Mouse (Mus musculus) cerebellum, adult 9-10 months (tissue): ENCODE data around the gene Cd300c2.
A peak's percentile ranks its signal among the peaks of the same experiment; 100 is the strongest.
"Not testable (repeated sequence)": the region's sequence is repeated elsewhere in the genome, so short reads cannot be mapped to it uniquely, and the experiment has no call there.

Experiments used
- DNase-seq: peaks from one replicate; pipeline ENCODE4 v3.0.0; 2022

Cd300c2 gene

DNA sequence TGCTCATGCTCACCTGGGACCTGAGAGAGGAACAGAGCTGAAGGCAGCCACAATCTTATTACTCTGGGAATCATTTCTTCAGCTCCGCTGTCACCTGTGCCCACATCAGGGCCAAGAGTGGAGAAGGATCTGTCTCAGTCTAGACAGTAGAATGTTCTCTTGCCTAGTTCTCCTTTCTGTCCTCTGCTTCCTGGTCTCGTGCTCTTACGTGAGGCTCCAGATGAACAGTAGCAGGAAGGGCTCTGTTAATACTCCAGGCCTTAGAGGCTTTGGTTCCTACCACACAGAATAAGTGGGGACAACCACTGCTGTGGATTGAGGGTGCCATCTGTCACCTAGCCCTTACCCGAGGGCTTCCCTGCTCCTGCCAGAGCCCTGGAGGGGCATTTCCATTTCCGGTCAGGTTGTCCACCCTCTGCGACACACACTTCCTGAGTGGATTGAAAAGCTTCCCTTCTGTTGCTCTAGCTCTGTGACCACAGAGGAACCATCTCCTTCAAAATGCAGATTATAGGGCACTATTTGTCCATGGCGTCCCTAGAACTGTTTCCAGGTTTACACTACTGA, at the start of gene Cd300c2:
TSS of gene Cd300c2 (minus strand) at position 407 of the 567 bp plus-strand sequence.
- no peak for DNase-seq

DNA sequence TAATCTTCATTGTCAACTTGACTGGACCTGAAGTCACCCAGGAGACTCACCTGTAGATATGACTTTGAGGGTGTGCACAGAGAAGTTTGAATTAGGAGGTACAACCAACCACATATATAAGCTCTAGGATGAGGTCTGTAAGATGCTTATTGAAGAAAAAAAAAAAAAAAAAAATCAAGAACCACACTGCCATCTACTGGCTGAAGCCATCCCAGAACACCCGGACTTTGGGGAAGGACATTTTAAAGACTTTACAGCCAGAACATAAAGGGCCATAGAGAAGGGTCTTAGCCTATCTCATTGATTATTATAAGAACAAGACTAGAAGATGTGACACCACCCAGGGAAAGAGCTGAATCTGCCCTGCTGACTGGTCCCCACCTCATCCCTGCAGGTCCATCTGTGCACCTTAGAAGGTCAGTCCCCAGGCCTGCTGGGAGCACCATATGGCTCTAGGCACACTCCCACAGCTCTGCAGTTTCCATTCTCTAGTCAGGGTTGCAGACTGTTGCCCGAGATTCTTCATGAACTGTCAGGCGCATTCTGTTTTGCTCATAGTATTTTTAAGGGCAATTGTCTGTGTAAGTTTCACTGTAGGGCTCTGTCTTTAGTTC, 47.7 kb upstream of the Cd300c2 start:
- peak; percentile 98 for DNase-seq

DNA sequence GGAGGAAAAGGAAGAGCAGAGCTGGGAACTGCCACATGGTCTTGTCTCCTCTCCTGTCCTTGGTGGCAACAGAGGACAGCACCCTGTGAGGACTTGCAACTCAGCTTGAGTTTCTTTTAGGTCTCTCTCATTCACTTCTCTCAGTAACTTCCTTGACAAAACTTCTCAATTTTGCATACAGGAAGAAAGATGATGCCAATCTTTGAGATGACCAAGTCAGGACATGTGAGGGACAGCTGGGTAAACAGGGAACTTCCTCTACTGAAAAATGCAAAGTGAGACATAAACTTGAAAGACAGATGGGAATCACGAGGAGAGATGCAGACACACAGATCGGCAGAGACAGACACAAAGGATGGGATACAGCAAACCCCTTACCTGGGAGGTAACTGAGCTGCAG, 46.6 kb upstream of the Cd300c2 start, which contains the start of gene Cd300ld3:
TSS of gene Cd300ld3 (minus strand) at position 151 of the 400 bp plus-strand sequence.
- peak; percentile 62 for DNase-seq

DNA sequence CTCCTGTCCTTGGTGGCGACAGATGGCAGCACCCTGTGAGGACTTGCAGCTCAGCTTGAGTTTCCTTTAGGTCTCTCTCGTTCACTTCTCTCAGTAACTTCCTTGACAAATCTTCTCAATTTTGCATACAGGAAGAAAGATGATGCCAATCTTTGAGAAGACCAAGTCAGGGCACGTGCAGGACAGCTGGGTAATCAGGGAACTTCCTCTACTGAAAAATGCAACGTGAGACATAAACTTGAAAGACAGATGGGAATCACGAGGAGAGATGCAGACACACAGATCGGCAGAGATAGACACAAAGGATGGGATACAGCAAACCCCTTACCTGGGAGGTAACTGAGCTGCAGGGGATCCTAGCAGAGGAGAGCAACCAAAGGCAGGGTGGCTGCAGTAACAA, 36.0 kb upstream of the Cd300c2 start, which contains the start of gene Cd300ld5:
TSS of gene Cd300ld5 (minus strand) at position 101 of the 400 bp plus-strand sequence.
- not testable (repeated sequence) for DNase-seq

DNA sequence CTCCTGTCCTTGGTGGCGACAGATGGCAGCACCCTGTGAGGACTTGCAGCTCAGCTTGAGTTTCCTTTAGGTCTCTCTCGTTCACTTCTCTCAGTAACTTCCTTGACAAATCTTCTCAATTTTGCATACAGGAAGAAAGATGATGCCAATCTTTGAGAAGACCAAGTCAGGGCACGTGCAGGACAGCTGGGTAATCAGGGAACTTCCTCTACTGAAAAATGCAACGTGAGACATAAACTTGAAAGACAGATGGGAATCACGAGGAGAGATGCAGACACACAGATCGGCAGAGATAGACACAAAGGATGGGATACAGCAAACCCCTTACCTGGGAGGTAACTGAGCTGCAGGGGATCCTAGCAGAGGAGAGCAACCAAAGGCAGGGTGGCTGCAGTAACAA, 25.2 kb upstream of the Cd300c2 start, which contains the start of gene Cd300ld4:
TSS of gene Cd300ld4 (minus strand) at position 101 of the 400 bp plus-strand sequence.
- DNase-seq: not testable (repeated sequence)

DNA sequence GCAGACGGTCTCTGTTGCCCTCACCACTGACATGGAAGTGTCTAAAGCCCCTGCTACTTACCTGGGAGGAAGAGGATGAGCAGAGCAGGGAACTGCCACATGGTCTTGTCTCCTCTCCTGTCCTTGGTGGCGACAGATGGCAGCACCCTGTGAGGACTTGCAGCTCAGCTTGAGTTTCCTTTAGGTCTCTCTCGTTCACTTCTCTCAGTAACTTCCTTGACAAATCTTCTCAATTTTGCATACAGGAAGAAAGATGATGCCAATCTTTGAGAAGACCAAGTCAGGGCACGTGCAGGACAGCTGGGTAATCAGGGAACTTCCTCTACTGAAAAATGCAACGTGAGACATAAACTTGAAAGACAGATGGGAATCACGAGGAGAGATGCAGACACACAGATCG, 14.4 kb upstream of the Cd300c2 start, which contains the start of gene Cd300ld2:
TSS of gene Cd300ld2 (minus strand) at position 101 of the 400 bp plus-strand sequence.
- DNase-seq: not testable (repeated sequence)

DNA sequence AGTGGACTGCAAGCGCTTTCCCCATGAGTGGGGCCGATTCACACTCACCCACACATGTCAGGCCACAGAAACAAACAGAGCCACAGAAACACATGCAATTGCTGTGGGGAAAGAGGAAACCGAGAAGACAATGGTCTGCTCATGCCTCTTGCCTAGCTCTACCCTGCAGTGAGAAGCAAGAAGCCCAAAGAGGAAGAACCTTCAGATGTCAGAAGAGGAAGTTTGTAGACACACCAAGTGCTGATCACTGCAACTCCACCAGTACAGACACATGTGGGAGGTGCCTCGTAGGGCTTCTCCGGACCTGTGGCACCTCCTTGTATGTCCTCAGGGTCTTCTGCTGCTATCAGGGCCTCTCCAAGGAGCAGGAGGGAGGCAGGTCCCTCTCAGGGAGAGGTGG, 2.4 kb upstream of the Cd300c2 start:
- DNase-seq: no peak

DNA sequence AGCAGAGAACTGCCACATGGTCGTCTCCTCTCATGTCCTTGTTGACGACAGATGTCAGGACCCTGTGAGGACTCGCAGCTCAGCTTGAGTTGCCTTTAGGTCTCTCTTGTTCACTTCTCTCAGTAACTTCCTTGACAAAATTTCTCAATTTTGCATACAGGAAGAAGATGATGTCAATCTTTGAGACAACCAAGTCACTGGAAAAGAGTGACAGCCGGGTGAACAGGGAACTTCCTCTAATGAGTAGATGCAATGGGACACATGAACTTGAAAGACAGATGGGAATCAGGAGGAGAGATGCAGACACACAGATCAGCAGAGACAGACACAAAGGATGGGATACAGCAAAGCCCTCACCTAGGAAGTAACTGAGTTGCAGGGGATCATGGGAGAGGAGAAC, 11.9 kb downstream of the Cd300c2 start, which contains the start of gene Cd300ld:
TSS of gene Cd300ld (minus strand) at position 130 of the 400 bp plus-strand sequence.
- no peak for DNase-seq

DNA sequence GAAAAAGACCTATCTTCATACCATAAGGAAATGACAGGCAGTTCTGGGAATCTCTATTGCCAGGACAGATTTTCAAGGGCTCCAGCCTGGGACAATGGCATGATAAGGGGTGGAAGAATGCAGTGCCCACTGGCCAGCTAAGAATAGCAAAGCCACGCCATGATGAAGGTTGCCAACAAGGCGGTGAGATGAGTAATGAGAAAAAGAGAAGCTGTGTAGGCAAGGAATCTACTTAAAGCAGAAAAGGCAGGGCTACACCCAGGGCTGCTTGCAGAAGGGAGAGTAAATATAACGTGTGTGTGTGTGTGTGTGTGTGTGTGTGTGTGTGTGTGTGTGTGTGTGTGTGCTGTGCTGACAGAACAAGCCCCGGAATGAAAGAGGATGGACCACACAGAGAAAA, 19.8 kb downstream of the Cd300c2 start:
- no peak for DNase-seq

DNA sequence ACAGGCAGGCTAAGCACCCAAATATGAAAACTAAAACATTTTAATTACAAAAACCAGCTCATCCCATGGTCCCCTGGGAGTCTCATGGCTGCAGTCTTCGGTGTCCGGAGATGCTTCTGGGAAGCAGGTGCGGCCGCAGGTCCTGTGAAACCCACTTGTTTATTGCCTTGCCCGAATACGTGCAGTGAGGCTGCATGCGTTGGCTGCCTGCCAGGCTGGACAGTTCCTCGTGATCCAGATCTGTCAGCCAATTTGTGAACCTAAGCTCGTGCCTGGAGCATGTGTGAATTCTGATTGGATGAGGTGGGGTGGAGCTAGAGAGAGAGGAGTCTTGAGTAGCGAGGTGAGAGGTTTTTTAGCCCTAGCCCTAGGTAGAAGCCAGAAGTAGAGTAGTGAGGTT, 29.0 kb downstream of the Cd300c2 start:
- no peak for DNase-seq

DNA sequence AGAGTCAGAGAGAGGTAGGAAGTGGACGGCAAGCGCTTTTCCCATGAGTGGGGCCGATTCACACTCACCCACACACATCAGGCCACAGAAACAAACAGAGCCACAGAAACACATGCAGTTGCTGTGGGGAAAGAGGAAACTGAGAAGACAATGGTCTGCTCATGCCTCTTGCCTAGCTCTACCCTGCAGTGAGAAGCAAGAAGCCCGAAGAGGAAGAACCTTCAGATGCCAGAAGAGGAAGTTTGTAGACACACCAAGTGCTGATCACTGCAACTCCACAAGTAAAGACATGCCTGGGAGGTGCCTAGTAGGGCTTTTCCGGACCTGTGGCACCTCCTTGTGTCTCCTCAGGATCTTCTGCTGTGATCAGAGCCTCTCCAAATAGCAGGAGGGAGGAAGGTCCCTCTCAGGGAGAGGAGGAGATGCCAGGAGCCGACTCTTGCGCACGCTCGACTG, 32.9 kb downstream of the Cd300c2 start, which contains the start of gene Cd300c:
TSS of gene Cd300c (minus strand) at position 406 of the 456 bp plus-strand sequence.
- DNase-seq: no peak

DNA sequence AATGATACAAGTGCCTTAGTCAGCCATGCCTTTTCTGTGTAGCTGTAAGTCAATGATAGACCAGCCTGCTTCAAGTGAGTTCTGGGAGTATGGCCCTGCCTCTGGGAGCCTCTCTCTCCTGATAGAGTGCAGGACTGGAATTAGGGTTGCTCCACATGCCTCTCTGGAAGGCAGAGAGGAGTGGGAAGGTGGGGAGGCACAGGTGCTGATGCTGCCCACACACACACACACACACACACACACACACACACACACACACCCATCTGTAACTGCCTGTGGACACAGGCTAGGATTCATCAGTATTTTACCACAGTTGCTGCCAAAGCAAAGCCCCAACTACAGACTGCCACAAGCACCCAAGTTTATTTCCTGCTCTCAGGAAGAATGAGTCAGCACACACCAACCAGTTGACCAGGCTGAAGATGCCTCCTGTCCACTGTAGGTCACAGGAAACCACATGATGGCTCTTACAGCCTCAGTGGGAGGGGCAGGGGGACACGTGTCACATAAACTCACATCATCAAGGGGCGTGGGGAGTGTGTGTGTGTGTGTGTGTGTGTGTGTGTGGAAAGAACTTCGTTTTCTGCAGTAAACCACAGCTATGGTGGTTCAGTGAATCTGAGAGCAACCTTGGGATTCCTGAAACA, 36.4 kb downstream of the Cd300c2 start:
- DNase-seq: no peak

DNA sequence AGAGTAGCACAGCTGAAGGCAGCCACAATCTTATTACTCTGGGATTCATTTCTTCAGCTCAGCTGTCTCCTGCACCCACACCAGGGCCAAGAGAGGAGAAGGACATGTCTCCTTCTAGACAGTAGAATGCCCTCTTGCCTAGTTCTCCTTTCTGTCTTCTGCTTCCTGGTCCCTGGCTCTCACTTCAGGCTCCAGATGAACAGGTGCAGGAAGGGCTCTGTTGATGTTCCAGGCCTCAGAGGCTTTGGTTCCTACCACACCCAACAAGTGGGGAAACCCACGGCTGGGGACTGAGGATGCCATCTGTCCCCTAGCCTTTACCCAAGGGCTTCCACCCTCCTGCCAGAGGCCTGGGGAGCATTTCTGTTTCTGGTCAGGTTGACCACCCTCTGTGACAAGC, 41.3 kb downstream of the Cd300c2 start:
- no peak for DNase-seq
